Mouse (Mus musculus): ENCODE measurements around the gene Aldh1a3.

Gene Aldh1a3

DNA sequence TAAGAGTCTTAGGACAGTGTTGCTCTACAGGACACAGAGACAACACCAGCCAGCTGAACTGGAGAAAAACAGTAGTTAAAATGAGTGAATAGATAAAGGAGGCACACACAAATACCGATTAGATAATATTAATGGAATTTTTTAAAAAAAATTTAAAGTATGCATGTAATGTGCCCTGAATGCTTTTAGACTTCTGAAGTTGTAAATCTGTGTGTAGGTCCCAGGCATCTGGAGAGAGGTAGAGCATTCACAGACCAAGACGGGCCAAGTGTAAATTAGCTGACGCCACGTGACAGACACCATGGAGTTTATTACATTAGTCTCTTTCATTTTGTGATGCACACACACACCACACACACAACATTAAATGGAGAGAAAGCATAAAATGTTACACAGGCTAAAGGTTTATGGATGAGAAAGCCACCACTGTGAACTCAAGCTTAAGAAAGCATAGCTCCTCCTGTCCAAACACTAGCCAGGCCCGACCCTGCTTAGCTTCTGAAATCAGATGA lies 57.3 kb downstream of the Aldh1a3 start:
- no peak for DNase-seq (ENCODE audit: low read depth, low spot score)

GRCm38 (mm10) chr7:66369071-66369933 lies 58.0 kb downstream of the Aldh1a3 start:
- no peak for DNase-seq (ENCODE audit: low read depth, low spot score)

DNA sequence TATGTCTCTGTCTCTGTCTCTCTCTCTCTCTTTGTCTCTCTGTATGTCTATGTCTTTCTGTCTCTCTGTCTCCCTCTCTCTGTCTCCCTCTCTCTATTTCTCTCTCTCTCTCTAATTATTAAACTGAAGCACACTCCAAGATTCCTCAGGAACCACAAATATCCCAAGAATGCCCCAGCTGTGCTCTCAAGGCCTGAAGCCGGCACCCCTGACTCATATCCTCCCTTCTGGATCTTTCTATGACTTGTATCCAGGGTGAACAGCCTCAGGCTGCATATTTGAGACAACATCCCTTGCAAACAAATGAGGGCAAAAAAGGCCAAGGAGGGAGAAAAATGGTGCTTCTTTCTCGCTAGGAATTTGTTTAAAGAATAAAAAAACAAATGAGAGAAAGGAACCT lies 61.4 kb downstream of the Aldh1a3 start, which contains the start of gene Gm10974:
TSS of gene Gm10974 (plus strand) at position 2 of the 400 bp plus-strand sequence.
- DNase-seq (ENCODE audit: low read depth, low spot score), result no peak

GRCm38 (mm10) chr7:66365411-66365810 lies 61.9 kb downstream of the Aldh1a3 start:
- DNase-seq (ENCODE audit: low read depth, low spot score), result no peak

GRCm38 (mm10) chr7:66364491-66364890 lies 62.8 kb downstream of the Aldh1a3 start:
- no peak for DNase-seq (ENCODE audit: low read depth, low spot score)

DNA sequence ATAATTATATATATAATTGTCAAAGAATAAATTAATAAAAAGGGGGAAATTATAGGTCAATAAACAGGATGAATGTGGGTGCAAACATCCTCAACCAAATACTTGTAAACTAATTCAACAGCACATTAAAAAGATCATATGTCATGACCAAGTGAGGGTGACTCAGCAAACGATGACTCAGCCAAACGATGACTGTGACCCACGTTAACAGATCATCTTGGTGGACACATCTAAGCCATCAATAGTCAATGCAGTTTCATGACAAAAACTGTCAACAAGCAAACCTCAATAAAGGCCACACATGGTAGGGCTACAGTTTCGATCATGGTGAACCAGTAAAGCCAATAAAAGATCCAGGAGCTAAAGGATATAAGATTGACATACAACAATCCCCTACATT lies 68.3 kb downstream of the Aldh1a3 start:
- DNase-seq (ENCODE audit: low read depth, low spot score), result no peak

DNA sequence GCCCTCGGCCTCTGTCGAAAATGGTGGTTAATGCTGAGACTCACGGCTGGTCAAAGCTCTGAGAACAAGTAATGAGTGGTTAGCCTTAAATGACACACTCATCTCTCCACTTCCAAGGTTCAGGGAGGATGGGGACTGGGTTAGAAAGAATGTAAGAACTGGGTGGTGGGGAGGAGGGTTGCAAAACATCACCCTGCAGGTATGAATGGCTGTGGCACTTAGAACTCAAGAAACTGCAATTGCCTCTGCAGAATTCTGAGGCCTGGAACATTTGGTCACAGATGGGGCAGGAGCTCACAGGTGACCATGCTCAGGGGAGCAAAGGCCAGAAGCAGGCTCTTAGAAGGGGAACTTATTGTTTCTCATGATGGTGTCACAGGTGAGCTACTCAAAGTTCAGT lies 68.9 kb downstream of the Aldh1a3 start:
- no peak for DNase-seq (ENCODE audit: low read depth, low spot score)

DNA sequence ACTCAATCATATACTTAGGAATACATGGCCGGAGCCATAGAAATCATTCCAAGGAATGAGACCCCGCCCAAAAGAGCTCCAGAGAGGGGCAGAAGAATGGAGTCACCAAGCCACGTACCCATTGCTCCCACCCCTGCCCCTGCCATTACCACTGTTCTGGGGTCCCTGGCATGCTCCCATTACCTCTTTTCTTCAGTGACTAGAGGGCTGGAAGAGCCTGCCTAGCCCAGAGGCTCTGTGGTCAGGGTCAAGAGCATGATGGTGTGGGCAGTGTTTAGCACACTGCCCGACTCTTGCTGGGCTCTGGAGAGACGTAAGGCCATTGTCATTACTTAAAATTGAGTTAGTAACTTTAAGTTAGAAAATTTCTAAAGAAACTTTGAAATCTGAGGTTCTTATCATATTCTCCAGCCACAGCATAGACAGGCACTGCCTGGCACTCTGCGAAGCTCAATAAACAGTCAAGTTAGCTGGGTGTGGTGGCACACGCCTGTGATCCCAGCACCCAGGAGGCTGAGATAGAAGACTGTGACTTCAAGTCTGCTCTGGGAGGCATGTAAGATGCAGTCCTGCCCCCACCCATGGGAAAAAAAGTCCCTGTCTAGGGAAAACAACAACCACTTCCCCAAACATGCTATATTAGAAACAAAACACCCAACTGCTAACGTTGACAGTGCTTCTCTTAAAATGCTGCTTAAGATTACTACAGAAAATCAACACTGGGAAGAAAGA lies 71.4 kb downstream of the Aldh1a3 start:
- no peak for DNase-seq (ENCODE audit: low read depth, low spot score)

DNA sequence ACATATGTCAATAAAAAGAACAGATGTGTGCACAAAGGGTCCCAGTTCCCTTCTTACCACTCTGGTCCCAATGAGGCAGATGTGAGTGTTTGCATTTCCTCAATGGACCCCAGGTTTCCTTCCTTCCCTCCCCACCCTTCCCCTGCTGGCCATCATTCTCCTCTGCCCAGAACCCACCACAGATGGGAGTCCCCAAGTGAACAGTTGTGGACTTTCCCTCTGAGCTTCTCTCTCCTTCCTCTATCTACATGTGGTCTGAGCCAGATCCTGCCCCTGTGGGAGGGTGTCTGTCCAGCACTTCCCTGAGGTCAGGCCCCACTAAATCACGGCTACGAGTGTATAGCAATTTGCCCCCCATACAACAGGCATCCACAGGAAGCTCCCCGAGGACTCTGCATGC lies 72.4 kb downstream of the Aldh1a3 start:
- no peak for DNase-seq (ENCODE audit: low read depth, low spot score)

DNA sequence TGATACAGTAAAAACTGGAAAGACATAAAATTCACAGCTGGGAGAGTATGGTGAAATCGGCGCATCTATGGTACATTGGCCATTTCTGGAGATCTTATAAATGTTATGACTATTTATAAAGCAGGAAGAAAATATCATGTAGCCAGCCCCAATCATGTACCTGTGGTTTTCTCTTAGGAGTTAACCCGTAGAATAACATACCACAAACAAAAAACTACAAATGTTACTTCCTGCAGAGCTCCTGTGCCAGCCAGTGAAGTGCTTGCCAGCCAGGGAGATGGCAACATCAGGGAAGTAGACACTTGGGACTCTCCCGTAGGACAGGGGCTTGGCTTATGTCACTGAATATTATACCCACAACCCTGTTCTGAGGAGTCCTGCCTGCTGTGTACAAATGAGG lies 76.2 kb downstream of the Aldh1a3 start:
- no peak for DNase-seq (ENCODE audit: low read depth, low spot score)

DNA sequence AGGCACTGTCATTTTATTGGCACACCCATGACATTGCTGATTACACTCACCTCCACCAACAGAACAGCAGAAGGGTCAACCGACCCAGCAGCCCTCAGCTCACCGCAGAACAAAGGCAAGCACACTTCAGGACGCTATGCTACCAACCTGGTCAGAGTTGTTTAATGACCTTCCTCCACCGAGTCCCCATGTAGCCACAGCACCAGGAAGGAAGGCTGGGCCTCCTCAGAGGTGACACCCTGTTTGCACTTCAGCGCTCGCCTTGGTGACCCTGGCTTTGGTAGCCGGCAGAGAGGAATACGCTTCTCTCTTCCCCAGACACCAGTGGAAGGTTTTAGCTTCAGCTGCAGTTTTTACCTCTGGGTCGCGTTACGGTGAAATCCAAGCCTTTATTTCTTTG lies 77.6 kb downstream of the Aldh1a3 start:
- DNase-seq (ENCODE audit: low read depth, low spot score), result no peak

- no peak for DNase-seq (ENCODE audit: low read depth, low spot score)
Observed at GRCm38 (mm10) chr7:66348588-66348987, 78.7 kb downstream of the Aldh1a3 start.

DNA sequence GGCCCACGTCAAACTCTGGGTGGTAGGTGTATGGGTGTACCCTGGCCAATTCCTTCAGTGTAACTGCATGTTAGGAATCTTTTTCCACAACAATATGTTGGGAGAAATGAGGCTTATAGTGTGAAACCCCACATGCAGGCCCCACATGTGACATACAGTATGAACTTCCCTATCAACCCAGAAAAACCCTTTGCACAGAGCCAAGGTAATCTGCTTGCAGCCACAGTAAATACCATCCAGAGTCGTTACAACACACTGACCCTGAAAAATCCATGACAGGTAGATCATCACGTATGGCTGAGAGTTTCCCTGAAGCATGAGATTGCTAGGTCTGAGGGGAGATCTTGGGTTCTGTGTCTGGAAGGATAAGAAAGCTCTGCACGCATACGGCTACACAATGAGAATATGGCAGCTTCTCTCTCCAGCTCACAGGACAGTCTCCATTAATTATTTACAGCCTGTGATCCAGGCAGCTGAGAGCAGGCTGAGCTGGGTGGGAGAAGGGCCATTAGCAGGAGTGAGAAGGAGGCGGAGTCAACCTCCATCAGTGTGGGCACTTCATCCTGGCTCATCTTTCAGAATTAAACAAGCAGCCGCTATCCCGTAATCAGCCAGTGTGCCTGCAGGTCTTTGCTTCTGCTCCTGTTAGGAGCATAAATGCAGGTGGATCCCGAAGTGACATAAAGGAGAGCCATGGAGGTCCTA lies 80.2 kb downstream of the Aldh1a3 start:
- no peak for DNase-seq (ENCODE audit: low read depth, low spot score)

GRCm38 (mm10) chr7:66343307-66343706 lies 84.0 kb downstream of the Aldh1a3 start:
- no peak for DNase-seq (ENCODE audit: low read depth, low spot score)

DNA sequence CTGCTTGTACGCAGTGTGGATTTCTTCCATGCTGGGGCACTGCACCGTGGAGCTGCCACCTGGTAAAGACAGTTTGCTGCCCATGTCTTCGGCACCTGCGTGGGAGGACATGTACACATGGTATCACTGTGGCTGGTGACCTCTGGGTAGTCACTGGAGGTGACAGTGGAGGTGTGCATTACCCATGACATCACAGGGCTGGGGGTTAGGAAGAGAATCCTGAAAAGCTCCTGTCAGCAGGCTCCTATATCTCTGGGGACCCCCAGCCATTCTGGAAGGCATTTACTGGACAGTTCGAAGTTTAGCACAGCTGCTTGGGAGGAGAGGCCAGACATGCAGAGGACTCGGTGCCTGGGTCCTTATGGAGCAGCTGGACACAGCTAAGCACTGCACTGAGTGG lies 84.5 kb downstream of the Aldh1a3 start:
- DNase-seq (ENCODE audit: low read depth, low spot score), result no peak

DNA sequence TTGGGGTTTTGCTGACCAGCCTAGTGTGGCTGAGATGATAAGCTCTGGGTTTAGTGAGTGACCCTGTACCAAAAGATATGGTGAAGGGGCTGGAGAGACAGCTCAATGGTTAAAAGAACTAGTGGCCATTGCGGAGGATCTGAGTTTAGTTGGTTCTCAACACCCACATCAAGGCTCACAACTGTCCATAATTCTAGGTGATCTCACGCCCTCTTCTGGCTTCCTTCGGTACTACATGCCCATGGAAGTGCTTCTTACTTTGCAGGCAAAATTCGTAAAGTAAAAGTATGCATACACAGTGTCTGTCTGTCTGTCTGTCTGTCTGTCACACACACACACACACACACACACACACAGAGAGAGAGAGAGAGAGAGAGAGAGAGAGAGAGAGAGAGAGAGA lies 85.0 kb downstream of the Aldh1a3 start:
- peak; percentile 43 for DNase-seq (ENCODE audit: low read depth, low spot score)

All from CD4-positive, CD25-positive, alpha-beta regulatory T cell, adult 2 months (primary cell).